Mouse (Mus musculus): ENCODE data around the gene Gnai2.
A peak's percentile ranks its signal among the peaks of the same experiment; 100 is the strongest.

The Gnai2 gene

GRCm38 (mm10) chr9:107609433-107609830 lies 25.7 kb downstream of the Gnai2 start:
- DNase-seq (ENCODE audit: low read depth): no peak

- no peak for DNase-seq (ENCODE audit: low read depth)
Measured at GRCm38 (mm10) chr9:107608741-107609432, 26.3 kb downstream of the Gnai2 start, which contains the start of gene Sema3b. Gene Sema3b (minus strand): TSS chr9:107609229.

GRCm38 (mm10) chr9:107607653-107608245 lies 27.4 kb downstream of the Gnai2 start:
- no peak for DNase-seq (ENCODE audit: low read depth)

DNA sequence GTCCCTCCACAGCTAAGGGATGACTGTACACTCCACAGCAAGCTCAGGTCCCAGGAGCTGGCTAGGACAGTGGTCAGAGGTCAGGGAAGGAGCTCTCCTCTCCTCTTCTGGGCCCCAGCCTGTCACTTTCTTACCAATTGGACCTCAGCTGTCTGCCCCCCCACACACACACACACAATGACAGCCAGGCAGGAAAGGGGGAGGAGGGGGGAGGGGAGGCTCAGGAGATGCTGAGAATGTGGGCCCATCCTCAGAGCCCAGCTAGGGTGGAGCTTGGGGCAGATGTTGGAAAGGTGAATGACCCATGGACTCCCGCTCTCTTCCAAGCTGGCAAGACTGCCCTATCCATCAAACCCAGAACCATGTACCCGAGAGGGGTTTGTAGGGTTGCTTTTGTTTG lies 28.1 kb downstream of the Gnai2 start:
- no peak for DNase-seq (ENCODE audit: low read depth)

GRCm38 (mm10) chr9:107606591-107606990 lies 28.6 kb downstream of the Gnai2 start:
- no peak for DNase-seq (ENCODE audit: low read depth)

DNA sequence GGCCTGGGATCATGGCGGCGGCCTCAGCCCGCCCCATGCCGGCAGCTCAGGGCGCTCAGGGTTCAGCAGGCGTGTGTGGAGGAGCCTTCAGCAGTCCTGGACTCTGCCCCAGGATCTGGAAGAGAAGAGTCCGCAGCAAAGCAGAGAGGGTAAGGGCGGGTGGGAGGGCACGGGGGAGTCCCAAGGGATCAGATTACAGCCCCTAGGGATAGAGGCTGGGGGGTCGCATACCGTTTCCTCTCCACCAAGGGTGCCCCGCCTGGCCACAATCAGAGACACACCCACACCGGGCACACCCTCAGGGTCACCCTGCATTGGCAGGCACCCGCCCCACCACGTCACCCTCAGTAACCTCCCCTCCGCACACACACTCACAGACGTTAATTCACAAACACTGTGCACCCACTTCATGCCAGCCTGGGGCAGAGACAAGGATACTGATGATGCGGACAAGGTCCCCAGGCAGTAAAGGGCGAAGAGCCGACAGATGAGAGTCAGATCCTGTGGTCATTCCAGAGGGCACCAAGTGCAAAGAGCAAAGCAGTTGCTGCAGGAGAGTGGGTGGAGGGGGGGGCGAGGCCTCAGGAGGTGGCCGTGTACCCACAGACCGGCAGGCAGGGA lies 30.0 kb downstream of the Gnai2 start:
- DNase-seq (ENCODE audit: low read depth): no peak

- no peak for DNase-seq (ENCODE audit: low read depth)
Measured at GRCm38 (mm10) chr9:107603251-107603650, 31.9 kb downstream of the Gnai2 start.

DNA sequence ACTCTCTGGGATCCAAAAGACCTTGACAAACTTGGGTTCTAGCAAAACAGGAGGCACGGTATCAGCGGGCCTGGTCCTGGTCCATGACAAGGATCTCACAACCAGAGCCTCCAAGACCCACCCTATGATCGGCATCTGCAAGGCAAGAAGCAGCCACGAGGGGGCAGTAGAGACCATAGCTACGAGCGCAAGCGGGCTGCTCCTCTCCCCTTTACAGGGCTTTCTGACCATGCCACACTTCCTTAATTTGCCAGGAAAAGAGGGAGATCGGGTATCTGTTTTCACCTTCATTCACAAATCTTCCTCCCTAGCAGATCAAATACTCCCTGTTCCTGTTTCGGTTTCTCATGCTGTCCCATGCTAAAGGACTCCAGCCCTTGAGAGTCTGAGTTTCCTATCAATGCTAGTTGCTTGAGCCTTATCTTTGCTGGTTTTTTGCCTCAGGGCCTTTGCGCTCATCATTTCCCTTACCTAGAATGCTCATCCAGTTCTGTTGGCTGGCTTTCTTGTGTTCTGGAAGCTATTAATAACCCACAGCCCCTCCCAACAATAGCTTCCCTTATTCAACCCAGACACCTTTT lies 33.0 kb downstream of the Gnai2 start:
- DNase-seq (ENCODE audit: low read depth): peak; percentile 78

GRCm38 (mm10) chr9:107601275-107601674 lies 33.9 kb downstream of the Gnai2 start:
- no peak for DNase-seq (ENCODE audit: low read depth)

GRCm38 (mm10) chr9:107600745-107601144 lies 34.4 kb downstream of the Gnai2 start:
- no peak for DNase-seq (ENCODE audit: low read depth)

DNA sequence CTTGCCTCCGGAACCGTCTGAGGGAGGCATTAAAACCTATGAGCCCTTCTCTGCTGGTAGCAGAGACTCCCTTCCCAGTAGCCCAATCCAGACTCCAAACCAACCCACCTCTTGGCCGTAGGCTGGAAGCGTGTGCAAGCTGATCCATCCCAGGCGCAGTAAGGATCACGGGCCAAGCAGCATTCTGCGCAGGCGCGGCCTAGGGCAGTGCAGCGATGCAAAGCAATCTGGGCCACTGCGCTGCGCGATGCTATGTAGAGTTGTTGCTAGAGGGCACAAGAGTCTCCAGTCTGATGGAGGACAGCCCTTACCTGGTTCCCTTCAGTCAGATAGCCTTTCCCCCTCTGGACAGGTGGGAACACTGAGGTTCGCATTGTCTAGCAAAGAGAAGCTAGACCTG lies 35.3 kb downstream of the Gnai2 start:
- no peak for DNase-seq (ENCODE audit: low read depth)

DNA sequence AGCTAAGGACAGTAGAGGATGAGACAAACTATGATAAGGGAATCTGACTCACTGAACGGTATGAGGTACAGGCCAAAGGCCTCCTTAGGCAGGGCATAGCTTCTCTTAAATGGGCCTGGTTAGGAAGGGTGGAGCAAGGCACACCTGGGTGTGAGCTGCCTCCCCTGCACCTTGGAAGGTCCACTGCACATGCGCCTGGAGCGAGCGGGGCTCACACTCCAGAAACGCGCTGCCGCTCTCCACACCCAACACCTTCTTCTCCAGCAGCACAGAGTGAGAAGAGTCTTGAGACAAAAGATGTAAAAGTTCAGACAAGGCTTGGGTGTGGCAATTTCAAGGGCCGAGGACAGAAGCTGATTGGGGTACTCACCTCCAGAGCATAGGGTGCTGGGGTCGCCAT lies 35.7 kb downstream of the Gnai2 start:
- no peak for DNase-seq (ENCODE audit: low read depth)

DNA sequence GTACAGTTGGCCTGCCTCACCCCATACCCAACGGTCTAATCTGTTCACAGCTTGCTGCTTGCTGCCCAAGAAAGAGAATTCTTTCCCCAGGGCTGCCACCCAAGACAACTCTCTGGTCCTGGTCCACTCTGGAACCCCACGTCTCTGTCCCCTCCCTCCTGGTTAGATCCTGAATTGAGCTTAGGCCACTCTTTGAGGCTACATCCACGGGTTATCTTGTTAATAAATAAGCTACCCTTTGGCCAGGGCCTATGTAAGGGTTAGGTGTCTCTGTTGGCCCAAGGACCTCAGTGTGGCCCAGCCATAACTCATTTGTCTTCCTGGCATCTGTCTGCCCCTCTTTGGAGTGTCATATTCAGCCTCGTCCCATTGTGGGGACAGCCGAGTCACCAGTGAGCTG lies 36.8 kb downstream of the Gnai2 start:
- no peak for DNase-seq (ENCODE audit: low read depth)

- DNase-seq (ENCODE audit: low read depth): no peak
Measured at GRCm38 (mm10) chr9:107596619-107597569, 38.3 kb downstream of the Gnai2 start.

DNA sequence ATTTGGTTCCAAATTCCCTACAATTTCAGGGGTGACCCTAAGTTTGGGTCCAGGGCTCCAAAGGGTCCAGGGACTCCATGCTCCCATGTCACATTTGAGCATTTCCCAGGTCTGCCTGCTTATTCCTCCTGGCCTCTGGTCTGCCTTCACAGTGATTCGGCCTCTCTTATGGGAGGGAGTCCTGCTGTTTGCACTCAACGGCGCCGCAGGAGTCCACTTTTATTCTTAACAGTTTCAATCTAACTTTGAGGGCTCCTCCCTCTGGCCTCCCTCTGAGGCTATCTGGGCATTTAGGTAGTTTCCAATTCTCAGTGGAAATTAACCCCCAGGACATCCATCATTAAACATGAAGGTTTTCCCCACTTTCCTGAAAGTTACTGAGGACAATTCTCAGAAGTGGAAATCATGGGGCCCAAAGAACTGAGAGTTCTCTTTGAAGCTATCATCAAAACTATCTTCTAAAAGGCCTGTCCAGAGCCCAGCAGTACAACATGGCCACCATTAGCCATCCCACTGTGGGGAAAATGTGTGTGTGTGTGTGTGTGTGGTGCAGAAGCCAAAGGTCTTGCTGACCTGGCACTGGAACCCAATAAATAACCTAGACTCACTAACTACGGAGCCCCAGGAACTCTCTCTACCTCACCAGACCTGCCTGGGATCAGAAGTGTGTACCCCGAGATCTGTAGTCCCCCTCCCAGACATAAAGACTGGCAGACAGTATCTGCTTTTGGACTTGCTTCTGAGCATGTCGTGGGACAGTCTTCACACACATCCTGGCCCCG lies 40.7 kb downstream of the Gnai2 start:
- DNase-seq (ENCODE audit: low read depth): no peak

DNA sequence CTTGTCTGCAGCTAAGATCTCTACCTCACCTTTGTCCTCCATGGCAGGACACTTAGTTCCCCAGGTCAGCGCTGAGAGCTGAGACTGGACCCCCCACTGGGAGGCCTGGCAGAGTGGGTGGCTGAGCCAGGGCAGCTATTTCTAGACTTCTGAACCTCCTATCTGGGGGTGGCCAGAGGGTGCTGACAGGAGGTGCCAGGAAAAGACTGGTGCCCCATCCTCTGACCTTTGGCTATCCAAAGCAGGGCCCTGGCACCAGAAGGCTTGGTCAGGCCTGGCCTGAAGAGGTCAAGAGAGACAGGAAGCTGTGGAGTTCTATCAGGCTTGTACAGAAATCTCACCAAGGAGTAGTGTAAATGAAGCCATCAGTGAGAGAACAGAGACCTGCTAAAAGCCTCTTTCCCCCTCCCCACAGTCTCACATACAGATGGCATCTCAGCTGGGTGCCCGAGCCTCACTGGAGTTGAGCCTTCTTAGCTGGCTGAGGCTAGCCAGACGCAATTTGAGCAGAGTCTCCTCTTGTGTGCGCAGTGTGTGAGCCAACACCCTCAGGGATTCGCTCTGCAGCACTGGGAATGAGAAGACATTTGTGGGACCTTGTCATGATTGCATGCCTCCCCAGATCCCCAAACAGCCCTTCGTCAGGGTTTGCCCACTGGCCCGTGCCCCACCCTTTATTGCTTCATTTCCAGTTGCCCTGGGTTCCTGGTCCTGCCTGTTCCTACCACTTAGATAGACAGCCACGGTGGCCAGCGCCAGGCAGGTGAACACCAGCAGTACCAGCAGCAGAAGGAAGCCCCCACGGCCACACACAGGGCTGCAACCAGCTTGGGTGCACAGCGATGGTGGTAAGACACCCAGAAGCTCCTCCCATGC lies 41.8 kb downstream of the Gnai2 start:
- DNase-seq (ENCODE audit: low read depth): no peak

GRCm38 (mm10) chr9:107590773-107591060 lies 44.5 kb downstream of the Gnai2 start:
- no peak for DNase-seq (ENCODE audit: low read depth)

- DNase-seq (ENCODE audit: low read depth): no peak
Measured at GRCm38 (mm10) chr9:107590058-107590772, 45.0 kb downstream of the Gnai2 start.

DNA sequence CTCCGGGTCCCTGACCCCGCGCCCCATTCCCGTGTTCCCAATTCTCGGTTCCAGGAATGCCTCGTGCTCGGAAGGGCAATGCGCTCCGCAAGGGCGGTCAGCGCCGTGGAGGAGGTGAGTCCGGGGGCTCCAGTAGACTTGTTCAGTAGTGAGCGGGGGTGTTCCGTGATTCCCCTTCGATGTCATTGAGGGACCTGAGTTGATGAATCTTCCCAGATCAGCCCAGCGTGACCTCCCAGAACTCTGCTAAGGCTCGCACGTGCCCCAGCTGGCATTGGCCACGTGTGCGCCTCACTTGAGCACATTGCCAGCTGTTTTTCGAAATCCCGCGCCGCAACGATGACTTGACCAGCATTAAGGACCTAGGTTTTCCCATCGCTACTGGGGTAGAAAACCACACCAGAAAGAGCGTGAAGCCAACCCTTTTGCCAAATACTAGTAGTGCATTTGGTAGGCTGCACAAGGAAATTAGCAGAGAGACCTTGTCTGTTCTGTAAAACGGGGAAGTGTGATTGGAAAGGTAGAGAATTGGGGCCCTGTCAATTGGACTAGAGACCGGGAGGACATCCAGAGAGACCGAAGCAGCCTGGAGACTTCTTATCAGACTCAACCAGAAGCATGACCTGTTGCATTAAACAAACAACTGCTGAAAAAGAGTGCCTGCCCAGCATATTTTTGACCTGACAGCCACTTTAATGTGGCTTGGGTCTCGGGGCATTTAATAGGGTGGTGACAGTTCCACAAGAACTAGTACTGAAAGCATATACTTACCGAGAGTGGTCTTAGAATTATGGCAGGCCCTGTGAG lies 47.1 kb downstream of the Gnai2 start:
- no peak for DNase-seq (ENCODE audit: low read depth)
